Mouse (Mus musculus) stomach, postnatal 0 days (tissue): ENCODE data around the gene Ypel2. TPM values are rescaled to one million over a fixed set of nuclear protein-coding genes. Genes with fewer than 3 reads are reported as not detected.

Experiments
- ATAC-seq: fragments of 200-750 bp; cut with Nextera tagmentation; 2 replicates; pipeline ENCODE4 v1.8.0; 2017; ENCODE audit not compliant: low FRiP score, low TSS enrichment
- DNase-seq: peaks from one replicate; pipeline ENCODE4 v3.0.0-alpha.2; 2016; ENCODE audit warnings: low spot score
- H3K27ac ChIP-seq: fragments of 300-500 bp; sonication (generic); replicated peaks from 2 replicates; pipeline ENCODE4 v1.5.1; 2014; ENCODE audit warnings: mild to moderate bottlenecking, control low read depth
- H3K27me3 ChIP-seq: fragments of 300-500 bp; sonication (generic); 2 replicates; pipeline ENCODE4 v1.6.1; 2014; ENCODE audit warnings: low read length; ENCODE audit not compliant: control insufficient read depth, insufficient read depth
- H3K36me3 ChIP-seq: fragments of 300-500 bp; sonication (generic); 2 replicates; pipeline ENCODE4 v1.6.1; 2014; ENCODE audit warnings: low read length, mixed read lengths; ENCODE audit not compliant: control insufficient read depth, insufficient read depth
- H3K4me1 ChIP-seq: fragments of 300-500 bp; sonication (generic); replicated peaks from 2 replicates; pipeline ENCODE4 v1.6.1; 2014; ENCODE audit warnings: antibody characterized with exemption; ENCODE audit not compliant: control insufficient read depth, insufficient read depth
- H3K4me2 ChIP-seq: fragments of 300-500 bp; sonication (generic); replicated peaks from 2 replicates; pipeline ENCODE4 v1.6.1; 2014; ENCODE audit warnings: low read depth, mild to moderate bottlenecking, control low read depth, moderate library complexity
- H3K4me3 ChIP-seq: fragments of 300-500 bp; sonication (generic); 2 replicates; pipeline ENCODE4 v1.5.1; 2014; ENCODE audit warnings: low read depth, low read length, control low read depth
- H3K9ac ChIP-seq: fragments of 300-500 bp; sonication (generic); 2 replicates; pipeline ENCODE4 v1.6.1; 2014; ENCODE audit warnings: mild to moderate bottlenecking, low read length, control low read depth, mixed read lengths
- H3K9me3 ChIP-seq: fragments of 300-500 bp; sonication (generic); 2 replicates; pipeline ENCODE4 v1.6.1; 2016; ENCODE audit warnings: low read length; ENCODE audit not compliant: control insufficient read depth
- CTCF ChIP-seq: IDR thresholded peaks from 2 replicates; pipeline ENCODE4 v1.5.1; 2016; ENCODE audit warnings: antibody characterized with exemption, low read depth, mild to moderate bottlenecking, moderate library complexity
- EP300 ChIP-seq: optimal IDR thresholded peaks from 2 replicates; pipeline ENCODE3; 2016; ENCODE audit warnings: antibody characterized with exemption
- WGBS: fragments of 180-500 bp; shearing (Covaris S2); extraction: QIAGEN DNeasy Blood & Tissue Kit; methylation state at CpG from one replicate; pipeline ENCODE4 v1.1.7; 2014; 5-methylcytosine and 5-hydroxymethylcytosine counted together
- polyA plus RNA-seq: library from polyadenylated mRNA; unstranded; fragments of >200 nt; fragmentation: Nextera tagmentation; extraction: Ambion mirVana; gene quantifications from 2 replicates; pipeline ENCODE4 v1.2.1, GENCODE M21; 2015

The Ypel2 gene
- polyA plus RNA-seq, 1 experiment from 2014 or later, result 4.0 TPM

GRCm38 (mm10) chr11:86932201-86932600 lies 61.3 kb downstream of the Ypel2 start:
- Histone ChIP-seq H3K4me2 (no peak overlapping the region), H3K27ac (no peak overlapping the region), H3K36me3 (no peaks in the 10 kb centered on the region), H3K4me1 (no peaks in the 10 kb centered on the region), H3K9ac (no peak overlapping the region), H3K9me3 (no peaks in the 10 kb centered on the region), H3K4me3 (no peak overlapping the region), H3K27me3 (no peaks in the 10 kb centered on the region)
- WGBS, result 85% methylated on average over 2 of the region's 2 CpGs
- no peak for TF ChIP-seq CTCF
- no peak for TF ChIP-seq EP300
- ATAC-seq (no peak), DNase-seq (no peak)

- no peak overlapping the region for H3K27ac ChIP-seq
- no peak overlapping the region for H3K9ac ChIP-seq
- no peak for ATAC-seq
- TF ChIP-seq EP300 (no peak), CTCF (no peak)
- H3K9me3 ChIP-seq, result no peaks in the 10 kb centered on the region
- DNase-seq, result no peak
- no peaks in the 10 kb centered on the region for H3K4me1 ChIP-seq
- H3K4me2 ChIP-seq, result no peak overlapping the region
- no peaks in the 10 kb centered on the region for H3K36me3 ChIP-seq
- no peaks in the 10 kb centered on the region for H3K27me3 ChIP-seq
- WGBS, result 68% methylated on average over 10 of the region's 10 CpGs
- H3K4me3 ChIP-seq, result no peak overlapping the region
These were observed 62.8 kb downstream of the Ypel2 start for GRCm38 (mm10) chr11:86930636-86931180.

- TF ChIP-seq EP300 (no peak), CTCF (no peak)
- no peak overlapping the region for H3K4me3 ChIP-seq
- H3K9ac ChIP-seq, result no peak overlapping the region
- H3K4me2 ChIP-seq, result no peak overlapping the region
- H3K27ac ChIP-seq, result no peak overlapping the region
- DNase-seq (no peak), ATAC-seq (no peak)
- H3K36me3 ChIP-seq, result no peaks in the 10 kb centered on the region
- no peaks in the 10 kb centered on the region for H3K9me3 ChIP-seq
- H3K4me1 ChIP-seq, result no peaks in the 10 kb centered on the region
- no peaks in the 10 kb centered on the region for H3K27me3 ChIP-seq
These were observed 63.5 kb downstream of the Ypel2 start for GRCm38 (mm10) chr11:86929985-86930384.

- Histone ChIP-seq H3K9me3 (no peaks in the 10 kb centered on the region), H3K27ac (no peak overlapping the region), H3K27me3 (no peaks in the 10 kb centered on the region), H3K4me2 (no peak overlapping the region), H3K9ac (no peak overlapping the region), H3K4me1 (no peaks in the 10 kb centered on the region), H3K36me3 (no peaks in the 10 kb centered on the region), H3K4me3 (no peak overlapping the region)
- no peak for DNase-seq
- WGBS, result 80% methylated on average over 4 of the region's 4 CpGs
- ATAC-seq, result no peak
- TF ChIP-seq EP300, result no peak
- no peak for TF ChIP-seq CTCF
These were observed 64.0 kb downstream of the Ypel2 start for GRCm38 (mm10) chr11:86929531-86929930.

GRCm38 (mm10) chr11:86925085-86925638 lies 68.3 kb downstream of the Ypel2 start:
- Histone ChIP-seq H3K9me3 (no peaks in the 10 kb centered on the region), H3K9ac (no peak overlapping the region), H3K36me3 (no peaks in the 10 kb centered on the region), H3K27ac (no peak overlapping the region), H3K4me2 (no peak overlapping the region), H3K4me1 (0 out of 2 replicates have a peak, but pooled peaks cover 1% of the 10 kb centered on the region), H3K4me3 (no peak overlapping the region), H3K27me3 (no peaks in the 10 kb centered on the region)
- ATAC-seq, result no peak
- TF ChIP-seq CTCF (no peak), EP300 (no peak)
- no peak for DNase-seq
- 63% methylated on average over 9 of the region's 9 CpGs for WGBS

GRCm38 (mm10) chr11:86924629-86925028 lies 68.9 kb downstream of the Ypel2 start:
- ATAC-seq, result no peak
- H3K27ac ChIP-seq, result no peak overlapping the region
- H3K4me2 ChIP-seq, result no peak overlapping the region
- no peak for DNase-seq
- H3K27me3 ChIP-seq, result no peaks in the 10 kb centered on the region
- H3K9ac ChIP-seq, result no peak overlapping the region
- TF ChIP-seq CTCF, result no peak
- no peaks in the 10 kb centered on the region for H3K9me3 ChIP-seq
- H3K36me3 ChIP-seq, result no peaks in the 10 kb centered on the region
- 81% methylated on average over 3 of the region's 3 CpGs for WGBS
- 0 out of 2 replicates have a peak, but pooled peaks cover 3% of the 10 kb centered on the region for H3K4me1 ChIP-seq
- H3K4me3 ChIP-seq, result no peak overlapping the region
